Mouse (Mus musculus) forelimb bud, embryonic 11.5 days (tissue): Measurements from ENCODE around the gene Prkrip1.
"Not testable (repeated sequence)": the region's sequence is repeated elsewhere in the genome, so short reads cannot be mapped to it uniquely, and the experiment has no call there.

Experiments
- DNase-seq: peaks from one replicate; pipeline ENCODE4 v3.0.0-alpha.2; 2012; ENCODE audit warnings: low read depth, low spot score

Prkrip1 gene

GRCm38 (mm10) chr5:136163807-136164474, 34.8 kb downstream of the Prkrip1 start:
- DNase-seq = no peak

DNA sequence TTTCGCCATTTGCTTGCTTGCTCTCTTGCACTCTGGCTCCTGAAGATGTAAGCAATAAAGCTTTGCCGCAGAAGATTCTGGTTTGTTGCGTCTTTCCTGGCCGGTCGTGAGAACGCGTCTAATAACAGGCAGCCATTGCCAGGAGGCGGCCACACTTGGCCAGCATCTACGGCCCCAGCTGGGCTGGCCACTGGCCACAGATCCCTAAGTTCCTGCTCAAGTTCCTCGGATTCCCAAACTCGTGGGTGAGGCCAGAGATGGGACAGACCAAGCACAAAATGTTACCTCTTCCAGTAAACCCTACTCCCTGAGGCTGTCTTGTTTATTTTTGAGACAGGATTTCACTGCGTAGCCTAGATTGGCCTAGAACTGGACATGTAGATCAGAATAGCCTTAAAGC, 38.7 kb downstream of the Prkrip1 start:
- DNase-seq = not testable (repeated sequence)

DNA sequence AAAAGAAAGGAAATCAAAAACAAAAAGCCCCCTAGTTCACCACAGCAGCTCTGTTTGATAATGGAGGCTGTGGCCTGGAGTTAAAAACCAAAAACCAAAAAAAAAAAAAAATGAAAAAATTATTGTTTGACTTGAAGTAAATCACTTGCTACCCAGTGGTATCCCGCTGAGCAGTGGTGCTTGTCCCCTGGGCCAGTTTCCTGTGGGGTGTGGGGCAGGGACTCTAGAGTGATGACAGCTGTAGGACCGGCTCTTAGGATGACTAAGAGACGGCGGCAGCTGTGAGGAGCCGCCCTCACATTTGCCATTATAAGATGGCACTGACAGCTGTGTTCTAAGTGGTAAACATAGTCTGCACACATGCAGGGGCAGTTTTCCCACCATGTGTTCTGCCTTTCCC, 43.4 kb downstream of the Prkrip1 start:
- no peak for DNase-seq

DNA sequence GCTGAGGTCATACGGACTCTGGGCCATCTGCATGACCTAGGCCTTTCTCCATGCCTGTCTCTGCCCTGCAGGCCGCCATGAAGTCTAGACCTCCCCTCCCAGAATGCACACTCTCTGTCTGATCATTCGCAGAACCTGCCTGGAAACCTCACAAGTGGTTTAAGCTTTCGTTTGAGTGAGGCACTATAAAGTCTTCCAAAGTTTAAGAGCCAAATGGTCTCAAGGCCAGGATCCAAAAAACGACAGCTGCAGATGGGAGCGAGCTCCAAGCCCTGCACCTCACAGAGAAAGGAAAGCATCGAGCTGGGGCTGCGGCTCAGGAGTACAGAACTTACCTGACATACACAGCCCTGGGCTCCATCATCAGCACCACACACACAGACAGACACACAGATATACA, 46.4 kb downstream of the Prkrip1 start:
- DNase-seq = no peak

GRCm38 (mm10) chr5:136149134-136149576, 49.6 kb downstream of the Prkrip1 start:
- DNase-seq = not testable (repeated sequence)

DNA sequence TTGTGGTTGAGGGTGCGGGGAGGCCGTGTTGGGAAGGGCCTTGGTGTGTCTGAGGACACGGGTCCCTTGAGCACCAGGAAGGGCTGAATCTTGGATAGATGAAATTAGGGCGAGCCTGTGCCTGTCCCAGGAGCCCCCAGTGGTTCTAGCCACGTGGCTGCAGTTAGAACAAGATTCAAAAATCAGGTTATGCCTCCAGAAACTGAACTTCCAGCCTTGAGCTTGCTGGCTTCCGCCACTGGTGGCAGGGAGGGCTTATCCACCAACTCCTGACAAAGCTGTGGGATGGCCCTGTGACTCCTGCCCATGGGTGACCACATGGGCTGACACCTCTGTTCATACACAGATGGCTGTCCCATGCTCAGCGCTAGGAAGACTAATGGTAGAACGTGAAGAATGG, 51.1 kb downstream of the Prkrip1 start:
- DNase-seq = no peak

- no peak for DNase-seq
These were observed 51.8 kb downstream of the Prkrip1 start for GRCm38 (mm10) chr5:136146936-136147335.

DNA sequence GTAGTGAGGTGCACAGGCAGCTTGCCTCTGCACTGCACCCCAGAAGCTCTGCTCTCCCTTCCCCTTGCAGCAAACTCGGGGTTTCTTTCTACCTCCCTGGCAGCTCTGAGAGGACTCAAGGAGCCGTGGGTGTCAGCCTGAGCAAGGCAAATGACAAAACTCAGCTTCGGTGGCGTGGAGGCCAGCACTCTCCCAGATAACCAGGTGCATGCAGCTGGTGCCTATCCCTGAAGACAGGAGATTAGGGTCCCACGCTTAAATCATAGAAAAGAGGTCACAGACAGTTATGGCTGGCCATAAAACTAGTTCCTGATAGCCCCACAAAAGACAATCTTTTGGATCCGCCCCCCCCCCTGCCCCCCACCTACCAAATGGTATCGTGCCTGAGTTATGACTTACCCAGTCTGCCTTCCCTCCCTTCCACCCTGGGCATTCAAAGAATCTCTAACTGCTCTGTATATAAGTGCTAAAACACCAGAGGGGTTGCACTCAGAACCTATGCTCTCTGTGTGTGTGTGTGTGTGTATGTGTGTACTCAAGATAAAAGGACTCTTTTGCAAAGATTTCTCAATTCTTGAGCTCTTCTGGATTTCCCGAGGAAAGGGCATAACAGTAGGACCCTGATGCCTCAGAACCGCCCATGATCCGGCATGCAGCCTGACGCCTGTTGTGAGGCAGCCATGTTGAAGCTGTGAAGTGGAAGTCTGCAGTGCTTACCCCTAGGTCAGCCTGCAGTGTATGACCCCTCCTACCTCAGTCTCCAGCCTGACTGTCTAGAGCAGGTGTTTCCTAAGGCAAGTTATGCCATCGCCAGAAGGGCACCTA, 53.9 kb downstream of the Prkrip1 start:
- no peak for DNase-seq

DNA sequence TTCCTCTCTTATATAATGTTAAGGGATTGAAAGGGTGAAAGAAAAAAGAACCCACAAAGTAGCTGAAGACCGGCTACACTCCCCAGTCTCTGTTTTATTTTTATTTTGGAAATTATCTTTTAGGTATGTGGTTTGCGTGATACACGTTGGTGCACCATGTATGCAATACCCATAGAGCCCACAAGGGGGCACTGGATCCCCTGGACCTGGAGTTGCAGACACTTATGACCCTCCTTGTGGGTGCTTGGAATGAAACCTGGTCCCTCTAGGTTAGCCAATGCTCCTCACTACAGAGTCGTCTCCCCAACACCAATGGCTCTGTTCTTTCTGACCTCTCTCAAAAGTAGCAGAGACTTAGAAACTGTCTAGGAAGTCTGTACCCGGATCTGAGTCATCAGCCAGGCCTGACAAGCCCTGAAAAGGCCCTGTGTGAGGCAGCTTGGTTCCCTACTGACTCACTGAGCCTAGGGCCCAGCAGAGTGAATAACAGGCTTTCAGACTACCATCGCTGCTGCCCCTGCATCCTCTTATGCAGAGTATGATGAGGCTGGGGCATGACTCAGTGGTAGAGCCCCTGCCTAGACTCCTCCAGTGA, 55.5 kb downstream of the Prkrip1 start:
- peak; percentile 6 for DNase-seq

DNA sequence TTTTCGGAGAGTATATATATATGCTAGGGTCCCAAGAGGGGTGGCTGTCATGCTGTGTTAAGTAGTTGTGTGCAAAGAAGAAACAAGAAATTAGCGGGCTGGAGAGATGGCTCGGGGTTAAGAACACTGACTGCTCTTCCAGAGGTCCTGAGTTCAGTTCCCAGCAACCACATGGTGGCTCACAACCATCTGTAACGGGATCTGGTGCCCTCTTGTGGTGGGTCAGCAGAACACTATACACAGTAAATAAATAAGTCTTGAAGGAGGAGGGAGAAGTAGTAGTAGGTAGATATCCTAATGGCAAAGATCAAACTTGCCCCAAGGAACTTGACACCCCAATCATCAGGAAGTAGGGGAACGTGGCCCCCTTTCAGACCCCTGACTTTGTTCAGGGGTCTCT, 56.0 kb downstream of the Prkrip1 start:
- DNase-seq = no peak

GRCm38 (mm10) chr5:136140057-136140482, 58.7 kb downstream of the Prkrip1 start:
- no peak for DNase-seq

DNA sequence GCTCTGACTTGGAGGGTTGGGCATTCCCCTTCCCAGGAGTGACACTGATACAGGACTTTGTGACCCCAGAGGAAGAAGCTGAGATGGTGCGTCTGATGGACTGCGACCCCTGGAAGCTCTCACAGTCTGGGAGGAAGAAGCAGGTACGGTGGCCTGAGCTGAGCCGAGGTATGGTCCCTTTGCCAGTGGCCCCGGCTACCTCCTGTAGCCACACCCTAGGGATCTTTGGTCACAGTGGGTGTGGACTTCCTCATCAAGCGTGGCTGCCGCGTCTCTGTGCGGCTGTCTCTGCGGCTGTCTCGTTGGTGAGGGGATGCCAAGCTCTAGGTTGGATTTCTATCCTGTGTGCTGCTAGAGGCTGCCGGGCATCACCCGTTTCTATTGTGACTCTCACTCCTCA, 59.4 kb downstream of the Prkrip1 start:
- no peak for DNase-seq

GRCm38 (mm10) chr5:136137658-136138274, 61.0 kb downstream of the Prkrip1 start:
- DNase-seq = peak; percentile 43

GRCm38 (mm10) chr5:136136292-136136990, 62.3 kb downstream of the Prkrip1 start:
- DNase-seq = no peak

DNA sequence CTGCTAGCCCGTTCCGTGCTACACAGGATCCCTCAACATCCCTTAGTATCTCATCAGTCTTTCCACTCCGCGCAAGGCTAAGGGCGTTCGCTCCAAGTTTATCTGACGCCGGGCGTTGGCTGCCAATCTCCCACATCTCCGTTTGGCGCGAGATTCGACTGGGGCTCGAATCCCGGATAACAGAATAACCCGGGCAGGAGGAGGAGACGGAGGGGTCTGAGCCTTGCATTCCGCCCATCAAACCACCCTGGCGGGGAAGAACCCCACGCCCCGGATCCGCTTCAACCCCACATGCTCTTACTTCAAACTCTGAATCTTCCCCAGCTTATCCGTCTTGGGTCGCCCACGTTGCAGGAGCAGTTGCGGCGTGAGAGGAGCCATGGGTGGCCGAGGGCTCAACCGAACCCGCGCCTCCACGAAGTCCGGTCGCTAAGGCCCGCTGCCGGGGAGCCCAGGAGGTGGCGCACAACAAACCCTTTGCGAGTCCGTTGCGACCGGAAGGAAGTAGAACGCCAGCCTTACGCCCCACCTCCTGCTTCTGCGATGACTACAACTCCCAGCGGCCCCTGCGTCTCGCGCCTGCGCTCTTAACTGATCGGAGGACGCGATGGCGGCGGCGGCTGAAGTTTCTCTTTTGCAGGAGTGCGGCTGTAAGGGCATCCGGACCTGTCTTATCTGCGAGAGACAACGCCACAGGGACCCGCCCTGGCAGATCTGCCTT, 63.0 kb downstream of the Prkrip1 start, which contains the start of the genes Lrwd1 and Alkbh4:
TSS of gene Lrwd1 (minus strand) at position 504 of the 721 bp plus-strand sequence.
TSS of gene Alkbh4 (plus strand) at position 576 of the 721 bp plus-strand sequence.
- DNase-seq = peak; percentile 94
